Mouse (Mus musculus) liver, postnatal 0 days (tissue): ENCODE measurements at regions not wholly inside any gene's neighbourhood (a gene's known extent, or its start where the extent isn't known, plus 50 kb on each side); places are given as distances from the start of the nearest gene placed in this dataset.

Experiments
- CTCF ChIP-seq: sonication (generic); IDR thresholded peaks from 2 replicates; pipeline ENCODE4 v1.5.1; 2016; ENCODE audit warnings: antibody characterized with exemption, low read depth
- EP300 ChIP-seq: IDR thresholded peaks from 2 replicates; pipeline ENCODE4 v1.6.1; 2016; ENCODE audit warnings: antibody characterized with exemption, low read depth, mild to moderate bottlenecking

- TF ChIP-seq EP300 = no peak
- no peak for TF ChIP-seq CTCF
Measured at GRCm38 (mm10) chr1:148707657-148708056, 1253.4 kb downstream of the Pla2g4a start.
